Mouse (Mus musculus) heart, adult 2 months (tissue): ENCODE data around the gene Gzmk.
"Not testable (repeated sequence)": the region's sequence is repeated elsewhere in the genome, so short reads cannot be mapped to it uniquely, and the experiment has no call there.

Source experiments
- CTCF ChIP-seq: fragments of 200-600 bp; IDR thresholded peaks from 2 replicates; pipeline ENCODE4 v1.8.1; 2022; ENCODE audit warnings: antibody characterized with exemption, mild to moderate bottlenecking, moderate library complexity
- EP300 ChIP-seq: fragments of 200-500 bp; IDR thresholded peaks from 2 replicates; pipeline ENCODE4 v1.6.1; 2011; ENCODE audit warnings: low read depth, low read length, control low read depth; ENCODE audit not compliant: insufficient read depth
- POLR2A ChIP-seq: fragments of 200-500 bp; IDR thresholded peaks from 2 replicates; pipeline ENCODE4 v1.6.1; 2011; ENCODE audit warnings: mild to moderate bottlenecking, low read depth, low read length, control low read depth; ENCODE audit not compliant: insufficient read depth

- TF ChIP-seq POLR2A, EP300, CTCF: not testable (repeated sequence)
Observed at GRCm38 (mm10) chr13:113252580-113252979, 26.9 kb upstream of the Gzmk start.
